12 mouse cellular contexts compared by ENCODE assay signal in the genomic region with DNA sequence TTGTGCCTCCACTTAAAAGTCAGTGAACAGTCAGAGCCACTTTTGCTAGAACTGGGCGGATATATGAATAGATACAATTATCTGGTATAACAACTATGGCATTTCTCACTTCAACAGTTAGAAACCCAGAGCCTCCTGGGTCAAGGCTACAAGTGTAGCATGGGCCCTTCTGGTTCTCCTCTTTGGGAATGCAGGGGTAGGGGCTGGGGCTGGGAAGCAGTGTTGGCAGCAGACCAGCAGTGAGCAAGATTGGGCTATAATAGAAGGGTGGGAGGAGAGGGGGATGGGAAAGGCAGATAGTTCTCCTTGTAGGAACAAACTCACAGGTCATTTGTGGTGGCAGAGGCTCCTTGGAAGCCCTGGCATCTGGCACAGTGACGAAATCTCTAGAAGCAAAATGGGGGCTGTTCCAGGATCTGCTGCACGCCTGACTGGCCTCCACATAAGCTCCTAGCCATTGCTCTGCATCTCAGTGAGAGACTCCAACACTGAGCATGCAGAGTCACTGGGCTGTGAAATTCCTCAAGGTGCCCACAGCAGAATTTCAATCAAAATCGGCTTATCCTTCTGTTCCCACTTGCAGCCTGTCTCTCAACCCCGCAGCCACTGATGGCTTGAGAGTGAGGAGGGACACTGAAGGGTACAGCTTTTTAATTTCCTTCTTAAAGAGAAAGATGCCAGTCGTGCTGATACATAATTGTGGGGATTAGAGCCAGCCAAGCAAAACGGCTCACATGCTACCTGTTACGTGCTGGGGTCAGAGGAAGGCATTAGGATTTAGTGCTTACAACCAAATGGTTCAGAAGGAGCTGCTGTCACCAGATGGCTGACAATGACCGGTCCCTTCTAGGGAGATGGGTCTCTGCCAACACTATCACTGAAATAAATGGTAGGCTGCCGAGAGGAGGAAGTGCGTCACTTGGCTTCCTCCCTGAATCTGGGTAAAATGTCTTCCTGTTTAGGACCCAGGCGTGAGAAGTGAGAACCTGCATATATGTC.
DNase-seq lines count a peak whose midpoint lies in the region; ATAC-seq lines count a peak whose summit lies in the region.
"Had no signal": no experiment of that assay in that cellular context is flagged by ENCODE, and none has a peak within 500 bp of the region (broad histone marks: within the 10 kb centered on the region; RNA-seq: fewer than 3 reads in every experiment).

No protein-coding gene starts in this region.

- H3K36me3 ChIP-seq in heart, embryonic 14.5 days (ENCODE audit: control insufficient read depth, insufficient read depth, low read length), result no peaks in the 10 kb centered on the region
- H3K36me3 ChIP-seq in hindbrain, embryonic 15.5 days, result no peaks in the 10 kb centered on the region
- no peaks in the 10 kb centered on the region for H3K36me3 ChIP-seq in midbrain, embryonic 15.5 days (replicated peaks)
- H3K36me3 ChIP-seq: intestine, embryonic 15.5 days; liver, embryonic 15.5 days had no signal

- H3K4me1 ChIP-seq in heart, embryonic 14.5 days (ENCODE audit: control insufficient read depth in 2 of 2, insufficient read depth in 2 of 2, low read length in 2 of 2), result peaks cover 12 to 19% of the 10 kb centered on the region in 2 experiments
- peaks cover 25% of the 10 kb centered on the region for H3K4me1 ChIP-seq in hindbrain, embryonic 15.5 days (replicated peaks)
- H3K4me1 ChIP-seq in midbrain, embryonic 15.5 days, result peaks cover 32% of the 10 kb centered on the region
- H3K4me1 ChIP-seq: intestine, embryonic 15.5 days; liver, embryonic 15.5 days had no signal

- H3K27ac ChIP-seq in heart, embryonic 14.5 days (replicated peaks in 1 of 2; ENCODE audit: control insufficient read depth in 1 of 2, insufficient read depth in 1 of 2, low read depth in 2 of 2, low read length in 2 of 2), result peak overlapping the region in 1 of 2 experiments; percentile 43; a peak in 1 of 4 replicates
- H3K27ac ChIP-seq in hindbrain, embryonic 15.5 days (replicated peaks), result peak overlapping the region; percentile 60
- H3K27ac ChIP-seq in midbrain, embryonic 15.5 days, result peak overlapping the region; percentile 63
- H3K27ac ChIP-seq: intestine, embryonic 15.5 days; liver, embryonic 15.5 days had no signal

- DNase-seq in heart, adult 8-10 months (ENCODE audit: low spot score), result no peak
- peak; percentile 45 to 62 for DNase-seq in cerebellum, adult 18-20 months
- DNase-seq in spleen, postnatal 10 days (ENCODE audit: low spot score in 2 of 2), result no peak
- no peak for DNase-seq in thymus, postnatal 14 days
- DNase-seq in thymus, postnatal 25 days, result no peak
- DNase-seq: adrenal gland, postnatal 10 days; thymus, adult 18-20 months had no signal

- no peaks in the 10 kb centered on the region for H3K9me3 ChIP-seq in heart, embryonic 14.5 days (ENCODE audit: control insufficient read depth, low read length)
- H3K9me3 ChIP-seq in hindbrain, embryonic 15.5 days, result no peaks in the 10 kb centered on the region
- no peaks in the 10 kb centered on the region for H3K9me3 ChIP-seq in midbrain, embryonic 15.5 days
- H3K9me3 ChIP-seq: intestine, embryonic 15.5 days; liver, embryonic 15.5 days had no signal

- H3K4me3 ChIP-seq in heart, embryonic 14.5 days (ENCODE audit: control insufficient read depth in 1 of 2, insufficient read depth in 1 of 2, low read depth in 1 of 2, low read length in 2 of 2), result no peak overlapping the region
- no peak overlapping the region for H3K4me3 ChIP-seq in hindbrain, embryonic 15.5 days
- H3K4me3 ChIP-seq in midbrain, embryonic 15.5 days, result no peak overlapping the region
- H3K4me3 ChIP-seq: intestine, embryonic 15.5 days; liver, embryonic 15.5 days had no signal

- H3K9ac ChIP-seq in heart, embryonic 14.5 days (ENCODE audit: low read length), result no peak overlapping the region
- H3K9ac ChIP-seq in hindbrain, embryonic 15.5 days, result no peak overlapping the region
- no peak overlapping the region for H3K9ac ChIP-seq in midbrain, embryonic 15.5 days
- H3K9ac ChIP-seq: intestine, embryonic 15.5 days; liver, embryonic 15.5 days had no signal

- peak overlapping the region; percentile 24 for H3K4me2 ChIP-seq in heart, embryonic 14.5 days (ENCODE audit: low read length)
- 0 out of 2 replicates have a peak overlapping the region, but pooled peaks have one; percentile 4 for H3K4me2 ChIP-seq in hindbrain, embryonic 15.5 days
- H3K4me2 ChIP-seq in midbrain, embryonic 15.5 days, result no peak overlapping the region
- H3K4me2 ChIP-seq: intestine, embryonic 15.5 days; liver, embryonic 15.5 days had no signal

- ATAC-seq in heart, embryonic 14.5 days (ENCODE audit: insufficient number of reproducible peaks, insufficient read depth, low FRiP score, low read depth), result no peak
- ATAC-seq in hindbrain, embryonic 15.5 days (ENCODE audit: low FRiP score, low read depth), result peak; percentile 36; the same call in 1 of the 2 replicates
- peak; percentile 57 for ATAC-seq in midbrain, embryonic 15.5 days (replicated peaks)
- ATAC-seq: intestine, embryonic 15.5 days had no signal

- WGBS in heart, embryonic 14.5 days, result 31% methylated on average over 12 of the region's 12 CpGs
- 49% methylated on average over 12 of the region's 12 CpGs for WGBS in hindbrain, embryonic 15.5 days
- WGBS in midbrain, embryonic 15.5 days, result 28% methylated on average over 12 of the region's 12 CpGs

- no peaks in the 10 kb centered on the region for H3K27me3 ChIP-seq in heart, embryonic 14.5 days (ENCODE audit: control insufficient read depth, insufficient read depth, low read length)
- no peaks in the 10 kb centered on the region for H3K27me3 ChIP-seq in hindbrain, embryonic 15.5 days
- no peaks in the 10 kb centered on the region for H3K27me3 ChIP-seq in midbrain, embryonic 15.5 days (replicated peaks)
- H3K27me3 ChIP-seq: intestine, embryonic 15.5 days; liver, embryonic 15.5 days had no signal

Comparison
In these comparisons a context has a peak if more than half of its experiments do, and no peak if none do; other contexts are left out.
1. DNase-seq: peak in cerebellum, adult 18-20 months (2 of 2); none in heart, adult 8-10 months (single experiment), spleen, postnatal 10 days (0 of 2), thymus, postnatal 14 days (single experiment) and thymus, postnatal 25 days (single experiment).